Mouse (Mus musculus): ENCODE data around the gene Sec24d.

The Sec24d gene

GRCm38 (mm10) chr3:123266753-123267651 is at the start of gene Sec24d:
Gene Sec24d (plus strand): TSS chr3:123267455.
- in situ Hi-C loops (cut with MboI, MseI) = loop anchor here (10.0 kb wide), 2 partner anchors 342 to 1852 kb away; partner anchors contain the start of gene 1810037I17Rik (in 2 of the 2)

DNA sequence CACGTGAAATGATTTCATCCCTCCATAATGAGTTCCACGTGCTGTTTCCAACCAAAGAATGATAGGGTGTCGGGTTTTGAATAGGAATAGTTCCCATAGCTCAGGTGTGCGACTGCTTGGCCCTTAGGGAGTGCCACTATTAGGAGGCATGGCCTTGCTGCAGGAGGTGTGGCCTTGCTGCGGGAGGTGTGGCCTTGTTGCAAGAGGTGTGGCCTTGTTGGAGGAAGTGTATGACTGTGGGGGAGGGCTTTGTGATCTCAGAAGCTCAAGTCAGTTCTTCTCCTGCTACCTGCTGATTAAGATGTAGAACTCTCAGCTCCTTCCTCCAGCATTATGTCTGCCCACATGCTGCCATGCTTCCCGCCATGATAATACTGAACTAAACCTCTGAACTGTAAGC is 48.6 kb upstream of the Sec24d start:
- in situ Hi-C loops (cut with MboI, MseI) = no loop called here

GRCm38 (mm10) chr3:123227276-123227675 is 40.0 kb upstream of the Sec24d start:
- in situ Hi-C loops (cut with MboI, MseI) = loop anchor here in 1 of 2 experiments (5.0 kb wide), 1 partner anchor 90 kb away; no protein-coding TSS in a partner anchor

DNA sequence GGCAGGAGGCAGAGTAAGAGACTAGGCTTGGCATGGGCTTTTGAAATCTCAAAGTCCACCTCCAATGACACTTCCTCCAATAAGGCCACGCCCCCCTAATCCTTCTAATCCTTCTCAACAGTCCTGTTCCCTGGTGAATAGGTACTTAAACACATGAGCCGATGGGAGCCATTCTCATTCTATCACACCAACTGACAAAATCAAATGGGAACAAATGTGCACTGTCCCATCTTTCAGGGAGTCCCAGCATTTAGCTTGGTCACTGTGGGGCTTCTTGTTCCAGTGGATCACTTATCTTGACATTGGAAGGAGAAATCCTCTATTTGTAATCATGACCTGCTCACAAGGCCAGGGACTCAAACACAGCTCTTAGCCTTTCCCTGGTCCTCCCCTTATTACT is 35.6 kb upstream of the Sec24d start:
- in situ Hi-C loops (cut with MboI, MseI) = no loop called here

DNA sequence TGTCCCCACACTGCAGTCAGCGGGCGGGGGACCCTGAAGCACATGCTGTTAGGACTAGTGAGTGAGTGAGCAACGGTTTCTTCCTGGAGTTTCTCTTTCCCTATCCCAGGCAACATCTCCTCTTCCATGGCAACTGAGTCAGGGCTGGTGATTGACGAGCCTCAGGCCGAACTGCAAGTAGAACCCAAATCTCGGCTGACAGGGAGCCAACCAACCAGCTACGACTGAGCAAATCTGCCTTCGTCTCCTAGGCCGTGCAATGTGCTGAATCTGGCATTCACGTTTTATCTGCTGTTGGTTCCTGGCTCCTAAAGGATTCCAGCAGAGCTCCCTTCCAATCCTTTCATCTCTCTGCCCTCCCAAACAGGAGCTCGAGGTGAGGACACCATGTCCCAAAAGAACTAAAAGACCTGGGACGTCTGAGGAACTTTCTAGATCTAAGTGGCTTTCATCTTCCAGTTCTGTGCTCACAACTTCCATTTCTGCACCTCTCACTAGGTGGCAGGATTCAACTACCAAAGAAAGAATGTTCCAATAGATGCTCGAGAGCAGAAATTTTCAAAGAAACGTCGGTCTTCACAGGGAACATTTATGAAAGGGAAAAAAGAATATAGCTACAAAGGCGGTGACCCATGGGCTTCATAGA is 32.9 kb upstream of the Sec24d start:
- in situ Hi-C loops (cut with MboI, MseI) = no loop called here

GRCm38 (mm10) chr3:123235495-123235894 is 31.8 kb upstream of the Sec24d start:
- in situ Hi-C loops (cut with MboI, MseI) = loop anchor here in 1 of 2 experiments (5.0 kb wide), 1 partner anchor 87 kb away; no protein-coding TSS in a partner anchor

- in situ Hi-C loops (cut with MboI, MseI) = loop anchor here in 1 of 2 experiments (5.0 kb wide), 1 partner anchor 86 kb away; no protein-coding TSS in a partner anchor
These were observed 31.3 kb upstream of the Sec24d start, which contains the start of gene Synpo2 for GRCm38 (mm10) chr3:123235921-123236320. Gene Synpo2 (minus strand): TSS chr3:123236149.

DNA sequence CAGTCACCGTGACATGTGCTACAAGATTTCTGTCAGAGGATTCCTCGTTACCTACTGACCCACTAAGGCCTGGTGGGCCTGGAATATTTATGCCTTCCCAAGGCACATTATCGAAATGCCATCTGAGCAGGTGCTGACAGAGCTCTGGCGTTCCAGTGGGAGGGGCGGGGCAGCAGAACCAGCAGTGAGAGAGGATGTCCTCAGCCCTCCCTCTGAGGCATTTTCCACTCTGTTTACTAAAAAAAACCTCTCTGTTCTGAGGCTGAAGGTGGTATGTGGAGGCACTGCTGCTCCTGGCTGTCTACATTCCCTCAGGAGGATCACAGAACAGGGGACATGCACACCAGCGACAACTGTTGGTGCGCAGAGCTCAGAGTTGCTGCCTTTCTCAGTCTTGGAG is 30.2 kb upstream of the Sec24d start:
- in situ Hi-C loops (cut with MboI, MseI) = loop anchor here in 1 of 2 experiments (5.0 kb wide), 1 partner anchor 85 kb away; no protein-coding TSS in a partner anchor

GRCm38 (mm10) chr3:123237446-123237845 is 29.8 kb upstream of the Sec24d start:
- in situ Hi-C loops (cut with MboI, MseI) = loop anchor here in 1 of 2 experiments (5.0 kb wide), 1 partner anchor 85 kb away; no protein-coding TSS in a partner anchor

GRCm38 (mm10) chr3:123244376-123244775 is 22.9 kb upstream of the Sec24d start:
- in situ Hi-C loops (cut with MboI, MseI) = no loop called here

GRCm38 (mm10) chr3:123245646-123246045 is 21.6 kb upstream of the Sec24d start:
- in situ Hi-C loops (cut with MboI, MseI) = no loop called here

- in situ Hi-C loops (cut with MboI, MseI) = no loop called here
These were observed 10.8 kb upstream of the Sec24d start for GRCm38 (mm10) chr3:123256181-123257101.

- in situ Hi-C loops (cut with MboI, MseI) = no loop called here
These were observed 8.5 kb upstream of the Sec24d start for GRCm38 (mm10) chr3:123258709-123259108.

DNA sequence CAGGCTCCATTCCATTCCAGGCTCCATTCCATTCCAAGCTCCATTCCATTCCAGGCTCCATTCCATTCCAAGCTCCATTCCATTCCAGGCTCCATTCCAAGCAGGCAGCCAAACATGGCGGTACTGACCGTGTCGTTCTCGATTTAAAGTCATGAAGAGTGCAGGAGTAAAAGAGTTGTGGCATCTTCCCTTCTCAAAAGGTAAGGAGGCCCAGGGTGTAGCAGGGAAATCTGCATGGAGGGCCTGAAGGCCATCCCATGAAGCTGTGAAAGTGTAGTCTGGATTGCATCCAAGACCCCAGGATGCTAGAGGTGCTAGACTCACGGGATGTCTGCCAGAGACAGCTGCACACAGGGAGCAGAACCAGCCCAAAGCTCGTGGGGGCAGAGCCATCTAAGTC is 2.5 kb upstream of the Sec24d start:
- in situ Hi-C loops (cut with MboI, MseI) = loop anchor here (10.0 kb wide), 2 partner anchors 340 to 1850 kb away; partner anchors contain the start of gene 1810037I17Rik (in 2 of the 2)

- in situ Hi-C loops (cut with MboI, MseI) = loop anchor here (10.0 kb wide), 2 partner anchors 343 to 1853 kb away; partner anchors contain the start of gene 1810037I17Rik (in 2 of the 2)
These were observed 516 bp downstream of the Sec24d start for GRCm38 (mm10) chr3:123267741-123268201.

- in situ Hi-C loops (cut with MboI, MseI) = loop anchor here in 1 of 2 experiments (10.0 kb wide), 1 partner anchor 878 kb away; no protein-coding TSS in a partner anchor
These were observed 15.8 kb downstream of the Sec24d start for GRCm38 (mm10) chr3:123282866-123283615.

GRCm38 (mm10) chr3:123284284-123284683 is 17.0 kb downstream of the Sec24d start:
- in situ Hi-C loops (cut with MboI, MseI) = loop anchor here in 1 of 2 experiments (10.0 kb wide), 1 partner anchor 879 kb away; no protein-coding TSS in a partner anchor

- in situ Hi-C loops (cut with MboI, MseI) = loop anchor here in 1 of 2 experiments (10.0 kb wide), 1 partner anchor 881 kb away; no protein-coding TSS in a partner anchor
These were observed 18.4 kb downstream of the Sec24d start for GRCm38 (mm10) chr3:123285649-123286048.

GRCm38 (mm10) chr3:123288856-123289570 is 21.8 kb downstream of the Sec24d start:
- in situ Hi-C loops (cut with MboI, MseI) = loop anchor here in 1 of 2 experiments (10.0 kb wide), 1 partner anchor 884 kb away; no protein-coding TSS in a partner anchor
